Mouse (Mus musculus) layer of hippocampus, postnatal 14 days (tissue): ENCODE results near the gene Nop14. TPM values are rescaled to one million over a fixed set of nuclear protein-coding genes. Genes with fewer than 3 reads are reported as not detected.

Experiments
- DNase-seq, 2 experiments: peaks; one replicate each; pipeline ENCODE4 v3.0.0; 2021 to 2022; ENCODE audit warnings: low spot score in 2 of 2, mixed read lengths in 1 of 2
- long read RNA-seq, 2 experiments: library from polyadenylated mRNA; stranded (forward); transcript quantifications; one replicate each; pipeline ENCODE4 v2.0.0; 2021
- total RNA-seq, 2 experiments: library from RNA; stranded (reverse); gene quantifications; 2 replicates each; pipeline ENCODE4 v1.2.3; 2021

The Nop14 gene
- 10 to 100 TPM; 13.8 to 15.4 TPM for total RNA-seq
- long read RNA-seq, experiment 1, transcript Nop14-201 (18 exons, 2,702 nt) = major isoform, 14 of 15 reads
- long read RNA-seq, experiment 1, partial matches to known transcripts = 0 of 15 reads
- long read RNA-seq, experiment 1, other reads (novel, unspliced or antisense) = 1 of 15 reads
- long read RNA-seq, experiment 2, transcript Nop14-201 (18 exons, 2,702 nt) = major isoform, 15 of 16 reads
- long read RNA-seq, experiment 2, partial matches to known transcripts = 1 of 16 reads
- long read RNA-seq, experiment 2, other reads (novel, unspliced or antisense) = 0 of 16 reads

- DNase-seq = peak; percentile 99 to 100
Observed at GRCm38 (mm10) chr5:34659686-34660590, at the start of gene Nop14, which contains the start of gene Grk4. TSS of gene Nop14 (minus strand) at chr5:34660148. TSS of gene Grk4 (plus strand) at chr5:34660379.

DNA sequence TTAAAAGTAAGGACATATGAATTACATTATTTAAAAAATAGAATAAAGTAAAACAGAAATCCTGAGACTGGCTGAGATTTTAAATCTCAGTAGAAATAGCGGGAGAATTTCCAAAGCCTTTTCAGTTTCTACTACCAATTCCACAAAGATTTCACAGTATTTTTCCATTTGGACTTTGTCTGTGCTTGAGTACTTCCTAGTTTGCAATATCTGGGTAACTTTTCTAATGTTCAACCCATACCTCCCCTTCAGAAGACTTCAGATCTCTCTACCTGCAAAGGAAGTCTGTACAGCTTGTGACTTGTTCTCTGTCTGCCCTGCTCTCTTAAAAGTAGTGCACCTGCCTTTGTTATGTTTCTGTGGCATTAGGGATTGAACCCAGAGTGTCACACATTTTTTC, 48.5 kb upstream of the Nop14 start:
- DNase-seq = no peak

GRCm38 (mm10) chr5:34695521-34695920, 35.6 kb upstream of the Nop14 start:
- DNase-seq = no peak

- no peak for DNase-seq
Observed at GRCm38 (mm10) chr5:34692782-34693181, 32.8 kb upstream of the Nop14 start.

DNA sequence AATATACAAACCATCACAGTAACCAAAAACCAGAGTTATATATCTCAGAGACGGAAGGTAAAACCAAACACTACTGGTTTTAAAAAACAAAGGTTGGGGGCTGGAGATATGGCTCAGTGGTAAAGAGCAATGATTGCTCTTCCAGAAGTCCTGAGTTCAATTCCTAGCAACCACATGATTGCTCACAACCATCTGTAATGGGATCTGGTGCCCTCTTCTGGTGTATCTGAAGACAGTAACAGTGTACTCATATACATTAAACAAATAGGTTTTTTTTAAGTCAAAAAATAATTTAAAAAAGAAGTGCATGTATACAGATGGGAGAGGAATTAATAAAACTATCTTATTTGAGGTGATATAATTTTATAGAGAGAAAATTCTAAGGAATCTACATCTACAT, 29.9 kb upstream of the Nop14 start:
- no peak for DNase-seq

DNA sequence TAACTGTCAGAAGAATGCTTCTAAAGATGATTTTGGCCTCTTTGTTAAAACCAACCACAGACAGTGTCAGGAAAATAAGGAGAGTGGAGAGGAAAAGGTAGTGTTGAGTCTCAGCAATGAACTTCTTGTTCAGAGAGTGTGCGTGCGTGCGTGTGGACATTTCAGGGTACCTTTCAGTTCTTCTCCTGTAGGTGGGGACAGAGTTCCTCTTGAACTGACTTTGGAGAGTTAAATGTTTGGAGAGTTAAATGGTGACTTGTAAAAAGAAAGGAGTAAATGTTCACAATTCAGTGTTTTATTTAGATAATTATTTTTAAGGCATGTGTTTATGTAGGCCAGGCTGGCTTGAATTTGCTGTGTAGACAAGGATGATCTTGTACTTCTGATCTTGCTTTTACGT, 10.3 kb upstream of the Nop14 start:
- DNase-seq = no peak

DNA sequence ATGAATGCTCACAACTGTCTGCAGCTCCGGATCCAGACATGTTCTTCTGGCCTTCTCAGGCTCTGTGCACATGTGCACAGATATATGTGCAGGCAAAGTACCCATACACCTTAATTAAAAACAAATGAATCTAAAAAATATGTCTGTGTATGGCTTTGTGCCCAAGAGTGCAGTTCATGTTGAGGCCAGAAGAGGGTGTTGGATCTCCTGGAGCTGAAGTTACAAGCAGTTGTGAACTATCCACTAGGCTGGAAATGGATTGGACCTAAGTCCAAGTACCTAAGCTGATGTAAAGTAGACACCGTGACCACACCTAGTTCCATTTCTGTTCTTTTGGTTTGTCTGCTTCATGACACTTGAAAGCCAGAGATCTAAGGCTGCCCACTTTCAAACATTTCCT, 9.5 kb upstream of the Nop14 start:
- no peak for DNase-seq

- DNase-seq = no peak
Observed at GRCm38 (mm10) chr5:34663231-34663630, 3.3 kb upstream of the Nop14 start.

DNA sequence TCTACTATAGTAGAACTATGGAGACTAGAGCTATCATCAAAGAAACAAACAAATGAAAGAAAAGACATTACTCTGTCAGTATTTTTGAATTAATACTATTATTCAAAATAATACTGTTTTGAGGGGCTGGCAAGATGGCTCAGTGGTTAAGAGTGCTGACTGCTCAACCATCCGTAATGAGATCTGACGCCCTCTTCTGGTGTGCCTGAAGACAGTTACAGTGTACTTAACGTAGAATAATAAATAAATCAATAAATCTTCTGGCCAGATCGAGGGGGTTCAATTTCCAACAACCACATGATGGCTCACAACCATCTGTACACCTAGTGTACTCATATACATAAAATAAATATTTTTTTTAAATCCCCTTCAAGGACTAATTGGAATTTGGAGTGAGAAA, 2.0 kb upstream of the Nop14 start:
- DNase-seq = no peak

- DNase-seq = no peak
Observed at GRCm38 (mm10) chr5:34660591-34661130, 713 bp upstream of the Nop14 start.

DNA sequence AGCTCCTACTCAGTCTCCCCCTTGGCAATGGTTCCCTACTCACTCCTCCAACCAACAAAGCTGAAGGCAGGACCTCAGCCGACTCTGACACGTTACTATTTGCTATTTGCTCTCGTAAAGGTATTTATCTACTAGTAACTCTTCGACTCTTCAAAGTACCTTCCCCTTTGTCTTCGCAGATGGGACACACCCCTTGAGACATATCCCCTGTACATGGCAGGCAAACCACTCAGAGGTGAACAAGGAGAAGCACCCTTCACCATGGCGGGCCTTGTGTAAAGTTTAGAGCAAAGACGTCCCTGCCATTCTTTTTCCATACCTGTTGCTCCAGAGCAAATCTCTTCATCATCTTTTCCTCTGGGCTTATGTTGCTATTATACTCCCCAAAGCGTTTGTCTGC, 2.4 kb downstream of the Nop14 start:
- no peak for DNase-seq

- no peak for DNase-seq
Observed at GRCm38 (mm10) chr5:34654881-34655280, 5.1 kb downstream of the Nop14 start.

DNA sequence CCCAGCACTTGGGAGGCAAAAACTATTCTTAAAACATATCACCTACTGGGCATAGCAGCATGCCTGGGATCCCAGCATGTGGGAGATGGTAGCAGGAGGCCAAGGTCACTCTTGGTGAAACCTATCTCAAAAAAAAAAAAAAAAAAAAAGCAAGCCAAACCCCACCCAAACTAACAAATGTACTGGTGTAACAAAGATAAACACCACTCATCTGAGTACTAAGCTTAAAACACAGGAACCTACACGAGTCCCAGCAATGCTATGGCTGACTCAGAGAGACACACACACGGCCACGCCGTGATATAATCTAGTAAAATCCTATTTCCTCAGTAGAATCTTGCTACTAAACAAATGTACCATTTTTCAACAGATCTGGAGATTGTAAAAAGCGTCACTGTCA, 7.0 kb downstream of the Nop14 start:
- DNase-seq = no peak

GRCm38 (mm10) chr5:34647581-34647980, 12.4 kb downstream of the Nop14 start:
- DNase-seq = peak; percentile 35 to 40

GRCm38 (mm10) chr5:34642932-34643331, 17.0 kb downstream of the Nop14 start:
- peak; percentile 27 to 60 for DNase-seq

DNA sequence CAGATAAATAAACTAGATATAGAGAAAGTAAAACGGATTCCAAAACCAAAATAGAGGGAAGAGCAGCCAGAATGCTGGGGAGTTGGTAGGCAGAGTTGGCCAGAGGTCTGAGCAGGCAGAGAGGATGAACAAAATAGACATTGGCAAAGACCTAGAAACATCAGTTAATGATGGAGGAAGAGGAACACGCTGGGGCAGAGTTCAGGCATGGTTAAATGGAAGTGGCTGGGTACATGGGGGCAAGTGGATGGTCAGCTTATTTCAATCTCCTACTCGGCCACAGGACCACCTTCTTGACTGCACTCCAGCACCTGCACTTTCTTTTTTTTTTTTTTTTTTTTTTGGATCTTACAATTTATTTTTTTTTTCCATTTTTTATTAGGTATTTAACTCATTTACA, 18.0 kb downstream of the Nop14 start:
- DNase-seq = no peak

DNA sequence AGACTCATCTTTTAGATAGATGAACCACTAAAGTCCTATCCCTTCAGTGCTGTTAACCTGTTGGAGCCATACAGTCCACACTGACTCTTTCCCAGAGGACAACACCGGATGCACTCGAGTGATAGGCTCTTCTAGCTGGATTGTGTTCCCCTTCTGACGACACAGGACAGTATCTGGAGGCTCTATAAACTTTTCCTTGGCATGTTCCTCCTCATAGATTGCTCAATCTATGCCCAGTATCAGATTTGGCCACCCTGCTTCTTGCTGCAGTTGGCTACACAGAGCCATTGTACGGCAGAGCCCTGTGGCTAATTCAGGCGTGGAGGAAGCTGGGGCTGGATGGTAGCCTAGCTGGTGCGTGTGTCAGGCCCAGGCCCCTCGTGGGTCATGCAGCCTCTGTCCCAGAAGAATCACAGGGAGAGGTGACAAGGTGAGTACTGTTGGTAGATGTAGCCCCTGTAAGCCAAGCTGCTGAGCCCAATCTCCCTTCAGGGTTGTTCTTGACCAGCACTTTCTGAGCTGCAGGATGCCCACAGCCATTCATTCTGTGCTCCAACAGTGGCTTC, 22.3 kb downstream of the Nop14 start:
- DNase-seq = no peak

- DNase-seq = peak; percentile 79 to 85
Observed at GRCm38 (mm10) chr5:34636481-34637287, 23.3 kb downstream of the Nop14 start, which contains the start of gene Mfsd10. TSS of gene Mfsd10 (minus strand) at chr5:34637212.

- no peak for DNase-seq
Observed at GRCm38 (mm10) chr5:34635665-34636192, 24.2 kb downstream of the Nop14 start.

DNA sequence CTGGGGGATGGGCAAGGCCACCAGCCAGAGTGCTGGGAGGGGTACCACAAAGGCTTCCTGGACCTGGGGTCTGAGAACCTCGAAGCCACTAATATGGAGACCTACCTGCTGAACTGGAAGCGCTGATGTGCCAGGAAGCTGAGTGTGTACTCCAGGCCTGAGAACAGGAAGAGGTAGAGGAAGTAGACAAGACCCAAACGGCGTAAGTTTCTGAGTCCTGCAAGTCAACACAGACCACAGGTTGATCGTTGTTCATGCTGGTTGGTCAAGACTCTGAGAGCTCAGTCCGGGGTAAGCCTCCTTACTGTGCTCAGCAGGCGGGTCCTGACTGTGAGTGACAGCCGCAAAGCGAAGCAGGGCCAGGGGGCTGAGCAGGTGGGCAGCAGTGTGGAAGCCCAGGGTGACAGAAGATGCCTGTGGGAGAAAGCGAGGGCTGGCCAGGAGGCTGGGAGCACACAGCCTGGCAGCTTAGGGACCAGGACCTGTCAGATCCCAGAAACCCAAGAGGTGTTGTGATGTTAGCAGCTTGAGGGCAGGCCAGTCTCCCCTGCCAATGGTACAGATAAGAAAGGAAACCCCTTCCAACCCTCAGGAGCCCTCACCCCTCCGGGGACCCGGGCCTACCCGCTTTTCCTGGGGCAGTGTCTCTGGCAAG, 25.1 kb downstream of the Nop14 start:
- no peak for DNase-seq
